Comparison of ENCODE assay signal across 8 mouse cellular contexts in genomic region chr15:10982064-10982435, GRCm38 (mm10). TPM values are rescaled to one million over a fixed set of nuclear protein-coding genes. Genes with fewer than 3 reads are reported as not detected.
A peak's percentile ranks its signal among the peaks of the same experiment; 100 is the strongest.
DNase-seq lines count a peak whose midpoint lies in the region; ATAC-seq and TF ChIP-seq lines count a peak whose summit lies in the region.

No protein-coding gene starts in this region.

- TF ChIP-seq CTCF in kidney, postnatal 0 days (IDR thresholded peaks at IDR 0.05; ENCODE audit: low read depth): no peak

- H3K79me2 ChIP-seq in myocyte (ENCODE audit: control insufficient read depth, insufficient read depth): peaks cover 4% of the 10 kb centered on the region

- H3K4me3 ChIP-seq in kidney, postnatal 0 days (replicated peaks; ENCODE audit: low read depth, low read length): peak overlapping the region; percentile 61
- peak overlapping the region; percentile 68 for H3K4me3 ChIP-seq in embryonic facial prominence, embryonic 12.5 days
- H3K4me3 ChIP-seq in intestine, embryonic 15.5 days (replicated peaks): peak overlapping the region; percentile 73
- peak overlapping the region; percentile 47 for H3K4me3 ChIP-seq in myocyte

- H3ac ChIP-seq in myocyte (ENCODE audit: control insufficient read depth, insufficient read length): peak overlapping the region; percentile 48

- H3K27ac ChIP-seq in kidney, postnatal 0 days: peak overlapping the region; percentile 85
- peak overlapping the region; percentile 83 for H3K27ac ChIP-seq in embryonic facial prominence, embryonic 12.5 days
- H3K27ac ChIP-seq in intestine, embryonic 15.5 days: peak overlapping the region; percentile 93; the same call in 1 of the 2 replicates

- peak overlapping the region; percentile 78 for H3K9ac ChIP-seq in kidney, postnatal 0 days (ENCODE audit: low read depth, low read length)
- H3K9ac ChIP-seq in embryonic facial prominence, embryonic 12.5 days: peak overlapping the region; percentile 73
- H3K9ac ChIP-seq in intestine, embryonic 15.5 days: peak overlapping the region; percentile 91

- under 1% methylated on average over 6 of the region's 6 CpGs for WGBS in kidney, postnatal 0 days
- 7% methylated on average over 6 of the region's 6 CpGs for WGBS in embryonic facial prominence, embryonic 12.5 days
- WGBS in intestine, embryonic 15.5 days: 6% methylated on average over 6 of the region's 6 CpGs

- DNase-seq in kidney, postnatal 0 days (ENCODE audit: low spot score): no peak
- DNase-seq in kidney, postnatal 4 days: no peak
- DNase-seq in thymus, postnatal 25 days: no peak
- DNase-seq in gastrocnemius, adult 18-20 months (ENCODE audit: low spot score): no peak
- DNase-seq in embryo, embryonic 9.5 days (ENCODE audit: extremely low spot score): no peak

- no peaks in the 10 kb centered on the region for H3K27me3 ChIP-seq in kidney, postnatal 0 days (ENCODE audit: insufficient read depth, low read length)
- H3K27me3 ChIP-seq in embryonic facial prominence, embryonic 12.5 days: no peaks in the 10 kb centered on the region
- H3K27me3 ChIP-seq in intestine, embryonic 15.5 days (replicated peaks): no peaks in the 10 kb centered on the region
- no peaks in the 10 kb centered on the region for H3K27me3 ChIP-seq in myocyte (ENCODE audit: control insufficient read depth, insufficient read depth, insufficient read length)

- H3K4me2 ChIP-seq in kidney, postnatal 0 days (ENCODE audit: low read length): peak overlapping the region; percentile 69
- H3K4me2 ChIP-seq in embryonic facial prominence, embryonic 12.5 days (replicated peaks): peak overlapping the region; percentile 66
- peak overlapping the region; percentile 57 for H3K4me2 ChIP-seq in intestine, embryonic 15.5 days (replicated peaks)
- peak overlapping the region; percentile 89 for H3K4me2 ChIP-seq in myocyte (ENCODE audit: low read depth)

- TF ChIP-seq POLR2A in myocyte (IDR thresholded peaks at IDR 0.05; ENCODE audit: insufficient read length, low read depth): no peak

- 0 out of 2 replicates have a peak, but pooled peaks cover 2% of the 10 kb centered on the region for H3K36me3 ChIP-seq in kidney, postnatal 0 days (ENCODE audit: insufficient read depth, low read length)
- 0 out of 2 replicates have a peak, but pooled peaks cover 3% of the 10 kb centered on the region for H3K36me3 ChIP-seq in embryonic facial prominence, embryonic 12.5 days
- no peaks in the 10 kb centered on the region for H3K36me3 ChIP-seq in intestine, embryonic 15.5 days
- peaks cover 3% of the 10 kb centered on the region for H3K36me3 ChIP-seq in myocyte (ENCODE audit: control insufficient read depth, insufficient read depth)

- no peaks in the 10 kb centered on the region for H3K9me3 ChIP-seq in kidney, postnatal 0 days (replicated peaks; ENCODE audit: low read length)
- H3K9me3 ChIP-seq in embryonic facial prominence, embryonic 12.5 days: no peaks in the 10 kb centered on the region
- H3K9me3 ChIP-seq in intestine, embryonic 15.5 days: no peaks in the 10 kb centered on the region

- ATAC-seq in kidney, postnatal 0 days (replicated peaks; ENCODE audit: low FRiP score, low read depth): no peak
- ATAC-seq in embryonic facial prominence, embryonic 12.5 days (ENCODE audit: insufficient number of reproducible peaks, insufficient read depth, low FRiP score, low TSS enrichment): no peak
- peak; percentile 31 for ATAC-seq in intestine, embryonic 15.5 days

- peaks cover 3% of the 10 kb centered on the region; the same call in 1 of the 2 replicates for H3K4me1 ChIP-seq in kidney, postnatal 0 days (replicated peaks; ENCODE audit: insufficient read depth, low read length)
- no peaks in the 10 kb centered on the region; the same call in 1 of the 2 replicates for H3K4me1 ChIP-seq in embryonic facial prominence, embryonic 12.5 days
- H3K4me1 ChIP-seq in intestine, embryonic 15.5 days (replicated peaks): 0 out of 2 replicates have a peak, but pooled peaks cover 2% of the 10 kb centered on the region

TF ChIP-seq in myocyte, 11 proteins besides CTCF, POLR2A, EP300 and RAD21:
- TF ChIP-seq TCF12 (IDR thresholded peaks at IDR 0.05; ENCODE audit: insufficient read depth, poor library complexity, severe bottlenecking) (no peak), MAX (IDR thresholded peaks at IDR 0.05; ENCODE audit: low read depth) (no peak), TCF3 (IDR thresholded peaks at IDR 0.05; ENCODE audit: insufficient read length, low read depth) (no peak), POLR2AphosphoS2 (IDR thresholded peaks at IDR 0.05; ENCODE audit: insufficient read length, low read depth) (no peak), REST (IDR thresholded peaks at IDR 0.05; ENCODE audit: insufficient read depth, insufficient read length) (no peak), MYOD1 (IDR thresholded peaks at IDR 0.05; ENCODE audit: control insufficient read depth in 1 of 3, insufficient read length in 2 of 3, low read depth in 2 of 3) (no peak), E2F4 (IDR thresholded peaks at IDR 0.05; ENCODE audit: insufficient read depth) (no peak), CEBPB (IDR thresholded peaks at IDR 0.05; ENCODE audit: insufficient read depth, poor library complexity, severe bottlenecking) (no peak), USF1 (IDR thresholded peaks at IDR 0.05; ENCODE audit: low read depth) (no peak), SRF (IDR thresholded peaks at IDR 0.05; ENCODE audit: control insufficient read depth, insufficient read length, low read depth) (no peak), MYOG (IDR thresholded peaks at IDR 0.05; ENCODE audit: control insufficient read depth in 1 of 3, insufficient read depth in 1 of 3, insufficient read length in 2 of 3, low read depth in 2 of 3) (no peak)

RNA-seq across cellular contexts. Expression of gene Amacr, which starts 0.5 kb away (rescaled TPM):
- polyA plus RNA-seq in kidney, postnatal 0 days (2015; fragmentation: Nextera tagmentation; extraction: Ambion mirVana): 47.4 and 54.5 TPM in 2 replicates
- 18.0 and 21.2 TPM in 2 replicates for polyA plus RNA-seq in embryonic facial prominence, embryonic 12.5 days (2016; fragmentation: Nextera tagmentation; extraction: Ambion mirVana)
- polyA plus RNA-seq in intestine, embryonic 15.5 days (2015; fragmentation: Nextera tagmentation; extraction: Ambion mirVana): 20.6 and 21.6 TPM in 2 replicates
- polyA plus RNA-seq in myocyte (2012; fragmentation: generic; extraction: Trizol): 61.7 TPM
- 10 to 100 TPM; 16.7 to 17.0 TPM for total RNA-seq in gastrocnemius, adult 18-20 months (2021)

RNA-seq across cellular contexts. Expression of gene Slc45a2, which starts 18.5 kb away (rescaled TPM):
- polyA plus RNA-seq in kidney, postnatal 0 days (2015; fragmentation: Nextera tagmentation; extraction: Ambion mirVana): 0.04 TPM in 2 replicates
- polyA plus RNA-seq in embryonic facial prominence, embryonic 12.5 days (2016; fragmentation: Nextera tagmentation; extraction: Ambion mirVana): 0.74 and 1.3 TPM in 2 replicates
- not detected in 2 replicates for polyA plus RNA-seq in intestine, embryonic 15.5 days (2015; fragmentation: Nextera tagmentation; extraction: Ambion mirVana)
- polyA plus RNA-seq in myocyte (2012; fragmentation: generic; extraction: Trizol): not detected
- under 1 TPM in 1 of 2 experiments, not detected in 1; 0.11 TPM for total RNA-seq in gastrocnemius, adult 18-20 months (2021)

RNA-seq across cellular contexts. Expression of gene C1qtnf3, which starts 29.9 kb away (rescaled TPM):
- 20.1 and 24.0 TPM in 2 replicates for polyA plus RNA-seq in kidney, postnatal 0 days (2015; fragmentation: Nextera tagmentation; extraction: Ambion mirVana)
- 2.5 and 6.1 TPM in 2 replicates for polyA plus RNA-seq in embryonic facial prominence, embryonic 12.5 days (2016; fragmentation: Nextera tagmentation; extraction: Ambion mirVana)
- polyA plus RNA-seq in intestine, embryonic 15.5 days (2015; fragmentation: Nextera tagmentation; extraction: Ambion mirVana): 2.2 and 2.6 TPM in 2 replicates
- polyA plus RNA-seq in myocyte (2012; fragmentation: generic; extraction: Trizol): 77.5 TPM
- total RNA-seq in gastrocnemius, adult 18-20 months (2021): under 1 TPM; 0.71 to 0.74 TPM

RNA-seq across cellular contexts. Expression of gene Rxfp3, which starts 55.7 kb away (rescaled TPM):
- polyA plus RNA-seq in kidney, postnatal 0 days (2015; fragmentation: Nextera tagmentation; extraction: Ambion mirVana): 0.13 and 0.15 TPM in 2 replicates
- polyA plus RNA-seq in embryonic facial prominence, embryonic 12.5 days (2016; fragmentation: Nextera tagmentation; extraction: Ambion mirVana): 2.6 and 2.8 TPM in 2 replicates
- 0.05 TPM in 1 of 2 replicates, not detected in the other for polyA plus RNA-seq in intestine, embryonic 15.5 days (2015; fragmentation: Nextera tagmentation; extraction: Ambion mirVana)
- 0.02 TPM for polyA plus RNA-seq in myocyte (2012; fragmentation: generic; extraction: Trizol)
- total RNA-seq in gastrocnemius, adult 18-20 months (2021): not detected
